Mouse (Mus musculus) CH12.LX (cell line): ENCODE data around the gene Gsta1.

ENCODE experiments used
- CTCF ChIP-seq, 2 experiments: IDR thresholded peaks in 1 of 2; conservative IDR thresholded peaks in 1 of 2; 2 replicates each; pipeline ENCODE4 v1.5.1; 2011 to 2012; ENCODE audit warnings: low read depth in 2 of 2, low read length in 2 of 2, improper control_type of control experiment in 1 of 2, inconsistent platforms in 1 of 2, mild to moderate bottlenecking in 1 of 2, moderate library complexity in 1 of 2
- GABPA ChIP-seq: IDR thresholded peaks from 2 replicates; pipeline ENCODE4 v1.6.1; 2012; ENCODE audit warnings: low read depth, low read length, improper control_type of control experiment, inconsistent platforms; ENCODE audit not compliant: insufficient replicate concordance
- MAX ChIP-seq: IDR thresholded peaks from 2 replicates; pipeline ENCODE4 v1.6.1; 2011; ENCODE audit warnings: low read length, improper control_type of control experiment
- PAX5 ChIP-seq: IDR thresholded peaks from 2 replicates; pipeline ENCODE4 v1.6.1; 2012; ENCODE audit warnings: low read length, inconsistent platforms, mixed read lengths
- POLR2A ChIP-seq: IDR thresholded peaks from 2 replicates; pipeline ENCODE4 v1.6.1; 2011; ENCODE audit warnings: low read depth, mild to moderate bottlenecking, improper control_type of control experiment, low read length
- POLR2AphosphoS2 ChIP-seq: IDR thresholded peaks from 2 replicates; pipeline ENCODE4 v1.6.1; 2011; ENCODE audit warnings: low read depth, low read length, improper control_type of control experiment
- ZC3H11A ChIP-seq: IDR thresholded peaks from 2 replicates; pipeline ENCODE4 v1.6.1; 2012; ENCODE audit warnings: low read depth, mild to moderate bottlenecking, inconsistent platforms, low read length, improper control_type of control experiment
- ZNF384 ChIP-seq: IDR thresholded peaks from 2 replicates; pipeline ENCODE4 v1.6.1; 2012; ENCODE audit warnings: low read depth, low read length, improper control_type of control experiment, inconsistent platforms

- TF ChIP-seq CTCF (conservative IDR thresholded peaks at IDR 0.05 in 1 of 2, IDR thresholded peaks at IDR 0.05 in 1 of 2; ENCODE audit: low read depth in 2 of 2, low read length in 2 of 2) (no peak), MAX (no peak), POLR2A (no peak), PAX5 (no peak), GABPA (no peak), ZNF384 (no peak), POLR2AphosphoS2 (no peak), ZC3H11A (no peak)
Measured at GRCm38 (mm10) chr9:78188910-78189309, 41.5 kb upstream of the Gsta1 start.
